Mouse (Mus musculus): Measurements from ENCODE around the gene Rbm17. TPM values are rescaled to one million over a fixed set of nuclear protein-coding genes. Genes with fewer than 3 reads are reported as not detected.

The Rbm17 gene
- total and polyA plus RNA-seq, 3 experiments, result 199 to 405 (median 239) TPM

- no peaks in the 10 kb centered on the region for H3K79me2 ChIP-seq (replicated peaks; ENCODE audit: control insufficient read depth, extremely low read depth, insufficient read depth, poor library complexity, severe bottlenecking)
- H3K27me3 ChIP-seq (replicated peaks), result peaks cover 2% of the 10 kb centered on the region
- H3K36me3 ChIP-seq (replicated peaks in 1 of 2; ENCODE audit: control insufficient read depth in 1 of 2, insufficient read depth in 1 of 2, low read length in 1 of 2), result peaks cover 0 to 10% of the 10 kb centered on the region in 2 experiments
- peak within 1 kb of the TSS; percentile 52 for H3K9ac ChIP-seq (ENCODE audit: insufficient read depth, low read depth)
- peak within 1 kb of the TSS; percentile 92 for H3K4me2 ChIP-seq (ENCODE audit: insufficient read depth, low read depth, poor library complexity, severe bottlenecking)
- in situ Hi-C loops (cut with MboI; ENCODE audit: low pct_ligation_motif_present, low pct_unique_long_range_greater_than_20kb, low sequenced_read_pairs), result no loop called here
- peak within 1 kb of the TSS; percentile 67 to 83 (median 82) for H3K4me3 ChIP-seq (replicated peaks in 1 of 3; ENCODE audit: low read depth in 2 of 3, low read length in 2 of 3, poor library complexity in 1 of 3)
- peak within 1 kb of the TSS; percentile 55 for H3K27ac ChIP-seq (ENCODE audit: insufficient read depth, low read depth)
- dilution Hi-C loops (cut with MboI; ENCODE audit: extremely low pct_ligation_motif_present, extremely low pct_unique_long_range_greater_than_20kb, low sequenced_read_pairs), result no loop called here
- 0 out of 2 replicates have a peak, but pooled peaks have one; percentile 41 for TF ChIP-seq ZMIZ1 (IDR thresholded peaks at IDR 0.05; ENCODE audit: low read depth, low read length)
- TF ChIP-seq BHLHE40 (IDR thresholded peaks at IDR 0.05; ENCODE audit: low read depth, low read length), result peak; percentile 48; the same call in 1 of the 2 replicates
- peak; percentile 75 for TF ChIP-seq ELF1 (IDR thresholded peaks at IDR 0.05; ENCODE audit: low read depth, low read length)
- TF ChIP-seq TBP (conservative IDR thresholded peaks at IDR 0.05; ENCODE audit: low read depth, low read length), result no peak
- no peak for TF ChIP-seq MYC (IDR thresholded peaks at IDR 0.05; ENCODE audit: low read depth, low read length)
- TF ChIP-seq ZNF384 (IDR thresholded peaks at IDR 0.05; ENCODE audit: low read depth, low read length), result no peak
- peak; percentile 50; the same call in 1 of the 2 replicates for TF ChIP-seq MAX (IDR thresholded peaks at IDR 0.05; ENCODE audit: low read length)
- TF ChIP-seq HCFC1 (IDR thresholded peaks at IDR 0.05; ENCODE audit: low read depth, low read length), result peak; percentile 44
- no peak for TF ChIP-seq NELFE (IDR thresholded peaks at IDR 0.05; ENCODE audit: low read depth, low read length)
- peak; percentile 48; the same call in 1 of the 2 replicates for TF ChIP-seq NRF1 (IDR thresholded peaks at IDR 0.05; ENCODE audit: low read depth, low read length)
- TF ChIP-seq RAD21 (IDR thresholded peaks at IDR 0.05; ENCODE audit: low read depth, low read length), result no peak
- no peak for TF ChIP-seq ETS1 (conservative IDR thresholded peaks at IDR 0.05; ENCODE audit: low read depth, low read length)
- TF ChIP-seq CHD2 (IDR thresholded peaks at IDR 0.05; ENCODE audit: low read length), result no peak
- no peak for TF ChIP-seq CHD1 (IDR thresholded peaks at IDR 0.05; ENCODE audit: low read depth, low read length)
- TF ChIP-seq JUN (IDR thresholded peaks at IDR 0.05; ENCODE audit: insufficient read depth, low read depth, low read length), result no peak
- TF ChIP-seq PAX5 (IDR thresholded peaks at IDR 0.05; ENCODE audit: low read length), result no peak
- TF ChIP-seq POLR2AphosphoS2 (IDR thresholded peaks at IDR 0.05; ENCODE audit: low read depth, low read length), result no peak
- TF ChIP-seq SIN3A (IDR thresholded peaks at IDR 0.05; ENCODE audit: low read length), result peak; percentile 71
- no peak for TF ChIP-seq ZKSCAN1 (IDR thresholded peaks at IDR 0.05; ENCODE audit: borderline replicate concordance, low read depth, low read length)
- no peak for TF ChIP-seq MEF2A (IDR thresholded peaks at IDR 0.05; ENCODE audit: borderline replicate concordance, low read depth, low read length)
- TF ChIP-seq POLR2A (IDR thresholded peaks at IDR 0.05; ENCODE audit: low read depth, low read length), result peak; percentile 60
- TF ChIP-seq E2F4 (IDR thresholded peaks at IDR 0.05; ENCODE audit: insufficient replicate concordance, low read depth, low read length), result no peak
- no peak for TF ChIP-seq JUND (conservative IDR thresholded peaks at IDR 0.05; ENCODE audit: low read depth, low read length)
- no peak for TF ChIP-seq GABPA (IDR thresholded peaks at IDR 0.05; ENCODE audit: insufficient replicate concordance, low read depth, low read length)
- TF ChIP-seq ZC3H11A (IDR thresholded peaks at IDR 0.05; ENCODE audit: low read depth, low read length), result no peak
- TF ChIP-seq CTCF (conservative IDR thresholded peaks at IDR 0.05 in 1 of 2, IDR thresholded peaks at IDR 0.05 in 1 of 2; ENCODE audit: low read depth in 2 of 2, low read length in 2 of 2), result no peak
- TF ChIP-seq SMC3 (IDR thresholded peaks at IDR 0.05; ENCODE audit: low read depth, low read length), result no peak
- TF ChIP-seq IRF4 (IDR thresholded peaks at IDR 0.05; ENCODE audit: low read depth, low read length), result no peak
- TF ChIP-seq RCOR1 (conservative IDR thresholded peaks at IDR 0.05; ENCODE audit: low read depth, low read length), result no peak
- no peak for TF ChIP-seq USF2 (conservative IDR thresholded peaks at IDR 0.05; ENCODE audit: low read depth, low read length)
- TF ChIP-seq MAFK (IDR thresholded peaks at IDR 0.05; ENCODE audit: insufficient replicate concordance, low read length), result no peak
- TF ChIP-seq USF1 (IDR thresholded peaks at IDR 0.05; ENCODE audit: low read depth, low read length), result no peak
- no peak for TF ChIP-seq KAT2A (IDR thresholded peaks at IDR 0.05; ENCODE audit: insufficient replicate concordance, low read length)
- no peak for TF ChIP-seq EP300 (IDR thresholded peaks at IDR 0.05; ENCODE audit: low read length)
- peak; percentile 30; the same call in 1 of the 2 replicates for TF ChIP-seq TCF12 (IDR thresholded peaks at IDR 0.05; ENCODE audit: low read depth, low read length)
- TF ChIP-seq UBTF (IDR thresholded peaks at IDR 0.05; ENCODE audit: low read depth, low read length), result peak; percentile 69
- TF ChIP-seq MAZ (IDR thresholded peaks at IDR 0.05; ENCODE audit: low read depth, low read length), result no peak
- peak; percentile 92 for TF ChIP-seq MXI1 (IDR thresholded peaks at IDR 0.05; ENCODE audit: low read depth, low read length)
- peak; percentile 55 for DNase-seq (ENCODE audit: extremely low read depth)
- H3K9me3 ChIP-seq (replicated peaks; ENCODE audit: low read length), result no peaks in the 10 kb centered on the region
- H3K4me1 ChIP-seq (ENCODE audit: control insufficient read depth in 1 of 2, insufficient read depth in 2 of 2), result peaks cover 5 to 18% of the 10 kb centered on the region in 2 experiments; a peak in 3 of 4 replicates
These were observed 50.2 kb downstream of the Rbm17 start, which contains the start of gene Pfkfb3 for GRCm38 (mm10) chr2:11553471-11554400. Pfkfb3 (minus strand) TSS chr2:11554077.

Data from CH12.LX (cell line).